Mouse (Mus musculus) urinary bladder, postnatal 14 days (tissue): ENCODE results near the gene Rad51b.

Source experiments
- DNase-seq: peaks from one replicate; pipeline ENCODE4 v3.0.0; 2021; ENCODE audit warnings: low spot score

Gene Rad51b

DNA sequence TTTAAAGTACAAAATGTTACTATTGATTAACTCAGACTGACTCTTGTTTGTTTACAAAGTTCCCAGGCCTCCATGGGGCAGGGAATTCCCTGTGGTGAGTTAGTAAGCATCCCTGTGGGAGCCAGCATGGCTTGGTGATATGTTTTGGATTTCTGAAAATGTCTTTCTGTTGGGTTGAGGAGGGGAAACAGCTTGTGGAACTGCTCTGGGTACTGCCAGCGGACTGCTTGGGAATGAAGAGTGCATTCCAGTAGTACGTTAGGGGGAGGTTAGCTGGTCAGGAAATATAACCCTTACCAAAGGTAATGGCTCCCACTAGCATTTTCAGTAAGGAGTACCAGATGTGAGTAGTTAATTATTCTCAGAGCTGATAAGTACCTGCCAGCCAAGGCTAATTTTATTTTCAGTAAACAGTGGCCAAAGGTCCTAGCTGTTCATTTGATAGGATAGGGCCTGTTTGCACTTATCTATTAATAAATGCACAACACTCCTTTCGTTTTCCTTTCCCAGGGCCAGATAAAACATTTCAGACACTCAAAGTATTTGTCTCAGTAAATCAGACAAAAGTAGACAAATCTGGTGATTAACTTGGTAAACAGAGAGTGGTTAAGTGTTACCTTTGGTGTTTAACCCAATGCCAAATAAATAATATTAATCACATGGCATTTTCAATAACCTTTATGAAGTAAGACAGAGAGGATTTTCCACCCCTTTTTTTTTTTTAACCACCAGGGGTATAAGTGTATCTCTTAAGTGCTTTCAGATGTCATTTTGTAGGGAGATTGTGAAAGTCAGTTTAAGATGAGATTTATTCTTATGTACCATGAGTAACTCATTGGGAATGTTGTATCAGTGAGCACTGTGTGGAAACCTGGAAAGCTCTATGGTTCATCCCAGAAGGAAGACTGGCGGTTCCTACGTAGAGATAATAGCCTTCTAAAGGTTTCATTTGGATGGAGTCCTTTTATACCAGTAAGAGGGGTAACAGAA, 235.0 kb downstream of the Rad51b start:
- no peak for DNase-seq

DNA sequence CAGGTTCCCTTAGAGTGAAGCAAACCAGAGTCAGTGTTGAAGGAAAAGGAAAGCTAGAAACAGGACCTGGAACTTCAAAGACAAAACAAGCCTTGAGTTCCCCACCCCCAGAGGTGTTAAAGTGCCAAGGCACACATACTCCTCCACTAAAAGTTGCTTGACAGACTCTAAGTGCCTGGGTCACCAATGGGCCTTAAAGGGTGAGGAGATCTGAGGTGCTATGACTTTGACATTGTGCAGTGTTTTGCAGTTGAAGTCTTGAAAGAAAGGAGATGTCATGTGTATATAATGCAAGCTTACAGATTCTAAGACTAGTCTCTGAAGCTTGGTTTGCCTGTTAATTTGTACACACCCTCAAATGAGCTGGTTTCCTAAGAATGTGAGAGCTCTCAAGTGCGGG, 237.7 kb downstream of the Rad51b start:
- no peak for DNase-seq

DNA sequence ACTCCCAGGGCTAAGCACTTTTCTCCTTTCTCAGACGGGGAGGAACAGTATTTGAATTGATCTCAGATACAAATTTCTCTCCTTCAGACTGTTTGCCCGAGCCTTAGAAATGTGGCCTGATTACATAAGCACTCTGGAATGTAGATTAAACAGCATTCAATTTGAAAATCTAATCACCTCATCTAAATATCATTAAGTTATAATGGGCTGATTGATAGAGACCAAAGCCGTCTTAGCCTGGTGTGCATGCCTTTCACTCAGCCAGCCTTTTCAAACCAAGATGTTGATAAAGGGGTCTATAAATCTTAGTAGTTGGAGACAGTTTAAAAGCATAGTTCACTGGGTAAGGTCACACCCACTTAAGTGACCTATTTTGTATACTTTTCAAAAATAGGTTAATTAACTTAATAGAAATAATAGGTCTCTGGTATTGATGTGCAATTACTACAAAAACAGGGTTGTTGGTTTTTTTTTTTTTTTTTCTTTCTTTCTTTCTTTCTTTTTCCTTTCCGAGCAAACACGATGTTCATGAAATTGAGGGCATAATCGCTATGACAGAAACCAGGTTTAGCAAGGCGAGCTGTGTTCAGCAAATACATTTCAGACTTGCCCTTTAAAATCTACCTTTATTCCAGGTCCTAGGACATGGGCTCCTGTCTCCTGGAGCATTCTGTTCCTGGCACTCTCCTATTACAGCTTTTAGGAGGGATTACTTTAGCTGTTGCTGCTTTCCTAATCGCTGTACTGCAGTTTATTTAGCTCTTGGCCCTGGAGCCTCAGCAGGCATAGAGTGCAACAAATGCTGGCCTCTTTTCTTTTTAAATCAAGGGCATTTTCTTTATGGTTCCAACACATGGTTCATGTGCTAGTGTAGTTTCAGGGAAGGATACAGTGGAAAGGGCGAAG, 238.7 kb downstream of the Rad51b start:
- DNase-seq, result no peak

DNA sequence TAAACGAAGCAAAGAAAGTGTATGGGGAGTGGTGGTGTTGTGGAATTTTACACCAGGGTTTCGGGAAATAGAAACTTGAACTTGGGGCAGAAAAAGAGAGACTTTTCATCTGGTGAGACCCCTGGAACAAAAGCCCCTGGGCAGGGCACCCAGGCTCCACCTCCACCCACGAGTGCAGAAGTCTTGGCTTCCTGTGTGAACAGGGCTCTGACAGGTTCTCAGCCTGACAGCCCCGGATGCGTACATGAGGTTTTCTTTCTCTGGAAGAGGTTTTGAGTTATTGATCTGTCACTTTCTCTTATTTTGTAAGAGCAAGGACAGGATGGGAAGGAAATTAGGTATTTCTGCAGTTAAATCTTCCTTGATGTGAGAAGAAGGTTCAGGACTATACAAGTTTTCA, 243.1 kb downstream of the Rad51b start:
- DNase-seq, result no peak

DNA sequence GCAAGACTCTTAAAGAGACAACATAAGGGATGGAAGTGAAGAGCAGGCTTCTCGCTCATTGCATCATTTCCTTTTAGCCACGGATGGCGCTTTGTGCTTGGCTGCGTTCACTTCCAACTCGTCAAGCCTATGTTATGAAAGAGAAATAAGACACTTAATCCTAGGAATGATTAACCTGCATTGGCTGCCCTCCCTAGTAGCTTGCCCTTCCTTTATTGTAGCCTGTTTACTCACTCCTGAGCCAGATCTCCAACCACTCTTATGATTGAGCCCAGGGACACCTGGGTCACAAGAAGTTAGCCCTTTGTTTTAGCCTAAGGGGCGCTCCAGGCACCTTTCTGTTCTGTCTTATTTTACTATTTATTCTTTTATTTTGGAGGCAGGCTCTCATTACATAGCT, 244.5 kb downstream of the Rad51b start:
- DNase-seq, result no peak

DNA sequence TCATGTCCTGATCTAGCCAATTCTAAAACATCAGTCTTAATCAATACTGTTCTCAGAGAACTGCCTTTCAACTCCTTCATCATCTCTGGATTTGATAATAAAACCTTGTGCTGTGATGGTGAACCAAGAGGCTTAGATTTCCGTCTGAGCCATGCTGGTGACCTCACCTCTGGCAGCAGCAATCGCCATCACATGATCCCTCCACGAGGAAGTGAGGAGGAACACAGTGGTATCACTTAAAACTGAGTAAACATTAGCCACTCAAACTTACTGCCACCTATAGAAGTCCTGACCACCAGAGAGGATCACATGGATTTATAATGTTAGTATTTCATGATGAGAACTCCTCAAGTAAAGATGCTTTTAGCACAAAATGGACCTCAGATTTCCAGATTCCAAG, 248.0 kb downstream of the Rad51b start:
- no peak for DNase-seq

DNA sequence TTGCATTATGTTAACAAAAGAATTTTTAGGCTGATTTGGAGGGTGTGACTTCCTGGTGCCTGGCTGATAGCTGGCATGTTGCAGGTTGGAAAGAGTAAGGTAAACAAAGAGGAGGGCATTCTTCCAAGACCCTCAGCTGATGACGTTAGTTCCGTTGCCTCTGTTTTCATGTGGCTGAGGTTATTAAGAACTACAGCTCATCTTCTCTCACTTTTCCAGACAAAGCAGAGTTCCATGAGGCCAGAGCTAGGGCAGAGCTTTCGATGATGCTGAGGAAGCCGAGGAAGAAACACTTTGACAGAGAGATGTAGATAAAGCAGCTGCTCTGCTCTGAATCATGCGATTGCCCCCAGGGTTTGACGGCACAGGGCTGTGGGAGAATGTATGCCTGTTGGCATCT, 250.5 kb downstream of the Rad51b start:
- no peak for DNase-seq

DNA sequence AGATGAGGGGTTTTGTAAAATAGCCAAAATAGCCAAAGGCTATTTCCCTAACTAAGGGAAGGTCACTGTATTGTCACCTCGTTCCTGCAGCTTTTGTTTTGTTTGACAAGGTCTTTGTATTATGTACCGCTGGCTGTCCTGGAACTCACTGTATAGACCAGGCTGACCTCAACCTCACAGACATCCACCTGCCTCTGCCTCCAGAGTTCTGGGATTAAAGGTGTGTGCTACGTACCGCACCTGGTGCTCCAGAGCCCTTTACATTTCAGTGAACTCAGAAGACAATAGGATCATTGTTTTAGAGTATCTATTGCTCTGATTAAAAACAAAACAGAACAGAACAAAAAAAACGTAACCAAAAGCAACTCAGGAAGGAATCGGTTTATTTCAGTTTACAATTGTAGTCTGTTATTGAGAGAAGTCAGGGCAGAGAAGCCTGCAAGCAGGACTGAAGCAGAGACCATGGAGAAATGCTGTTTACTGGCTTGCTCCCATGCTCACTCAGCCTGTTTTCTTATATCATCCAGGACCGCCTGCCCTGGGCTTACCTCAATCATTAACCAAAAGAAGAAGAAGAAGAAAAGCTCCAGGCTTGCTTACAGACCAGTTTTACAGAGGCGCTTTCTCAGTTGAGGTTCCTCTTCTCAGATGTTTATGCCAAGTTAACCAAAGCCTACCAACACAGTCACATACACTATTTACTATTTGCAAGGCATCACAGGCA, 251.7 kb downstream of the Rad51b start:
- no peak for DNase-seq

DNA sequence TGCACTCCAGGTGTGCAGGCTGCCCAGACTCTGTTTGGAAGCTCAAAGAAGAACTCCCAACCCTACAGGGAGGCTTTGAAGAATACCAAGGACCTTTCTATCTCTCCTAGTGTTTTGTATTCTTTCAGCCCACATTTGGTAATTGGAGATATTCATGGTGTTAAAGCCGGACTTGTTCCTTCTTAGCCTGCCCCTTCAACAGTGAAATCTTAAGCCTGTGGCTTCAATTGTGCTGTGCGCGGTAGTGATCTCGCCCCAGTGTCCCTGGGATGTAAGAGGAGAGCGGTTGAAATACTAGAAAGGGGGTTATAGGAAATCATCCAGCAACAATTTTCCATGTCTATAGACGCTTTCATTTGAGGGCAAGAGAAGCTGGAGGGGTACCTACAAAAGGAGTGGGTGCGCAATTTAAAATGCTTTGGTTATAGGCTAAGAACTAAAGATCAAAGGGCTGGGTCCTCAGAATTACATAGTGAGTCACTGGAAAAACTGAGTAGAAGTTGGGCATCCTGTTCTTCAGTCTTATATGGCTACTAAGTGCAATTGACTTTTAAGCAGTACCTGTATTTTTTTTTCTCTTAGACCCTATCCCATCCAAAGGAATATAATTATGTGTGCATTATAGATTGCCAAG, 253.1 kb downstream of the Rad51b start:
- DNase-seq, result no peak

DNA sequence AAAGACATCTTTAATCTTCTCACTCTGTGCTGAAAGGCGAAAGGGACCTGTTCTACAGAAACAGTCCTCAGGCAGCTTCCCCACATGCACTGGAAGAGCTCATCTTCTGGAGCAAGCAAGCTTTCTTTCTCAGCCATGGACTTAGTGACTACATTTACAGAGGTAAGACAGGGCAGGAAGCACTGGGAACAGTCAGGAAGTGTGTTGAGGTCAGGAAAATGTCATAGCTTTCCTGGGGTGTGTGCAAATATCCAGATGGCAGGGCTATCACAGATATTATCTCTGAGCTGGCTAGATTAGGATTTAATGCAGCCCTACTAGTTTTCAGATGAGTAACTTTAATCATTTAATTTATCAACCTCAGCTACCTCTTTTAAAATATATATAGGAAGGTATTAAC, 254.2 kb downstream of the Rad51b start:
- DNase-seq, result no peak

DNA sequence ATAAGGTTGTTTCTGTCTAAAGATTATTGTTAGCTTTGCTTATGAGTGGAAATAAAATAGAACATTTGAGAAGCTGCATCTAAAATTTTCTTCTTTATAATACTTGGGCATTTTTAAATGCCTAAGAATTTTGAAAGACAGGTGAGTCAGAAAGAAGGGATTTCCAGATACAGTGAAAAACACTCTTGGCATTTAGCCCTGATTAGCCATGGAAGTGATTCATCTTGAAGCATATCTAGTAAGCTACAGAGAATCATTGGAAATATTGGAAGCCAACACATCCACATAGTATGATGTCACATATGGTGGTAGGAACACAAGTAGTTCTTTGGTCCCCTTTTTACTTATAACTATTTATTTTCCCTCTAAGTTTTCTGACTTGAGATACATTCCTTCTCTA, 256.0 kb downstream of the Rad51b start:
- DNase-seq, result no peak

DNA sequence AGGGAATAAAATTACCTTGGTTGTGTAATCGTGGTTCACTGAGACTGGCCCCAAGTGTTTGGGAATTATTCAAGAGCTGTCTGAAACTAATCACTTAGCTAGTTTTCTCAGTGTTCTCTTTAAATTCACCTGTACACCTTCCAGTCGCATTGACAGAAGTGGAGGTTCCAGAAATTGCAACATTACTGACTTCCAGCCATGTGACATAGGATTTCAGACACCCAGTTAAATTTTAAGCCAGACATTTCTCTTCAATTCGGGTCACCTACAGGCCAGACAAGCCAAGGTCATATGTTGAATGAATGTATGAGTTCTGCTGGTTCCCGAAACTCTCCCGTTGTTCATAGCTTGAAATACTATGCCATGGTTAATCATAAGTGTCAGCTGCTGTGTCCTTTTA, 260.8 kb downstream of the Rad51b start:
- DNase-seq, result no peak

DNA sequence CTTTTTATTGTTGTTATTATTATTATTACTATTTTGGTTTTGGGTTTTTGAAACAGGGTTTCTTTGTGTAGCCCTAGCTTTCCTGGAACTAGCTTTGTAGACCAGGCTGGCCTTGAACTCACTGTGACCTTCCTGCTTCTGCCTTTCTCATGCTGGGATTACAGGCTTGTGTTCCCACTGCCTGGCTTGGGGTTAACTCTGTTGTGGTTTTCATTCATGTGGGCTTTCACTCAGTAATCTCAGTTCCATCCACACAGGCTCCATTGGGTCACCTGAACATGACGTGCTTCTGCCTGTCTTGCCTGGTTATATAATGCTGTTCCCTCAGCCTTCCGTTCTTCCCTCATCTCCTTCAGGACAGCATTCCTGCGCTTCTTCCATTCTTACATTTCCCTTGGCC, 261.6 kb downstream of the Rad51b start:
- no peak for DNase-seq

DNA sequence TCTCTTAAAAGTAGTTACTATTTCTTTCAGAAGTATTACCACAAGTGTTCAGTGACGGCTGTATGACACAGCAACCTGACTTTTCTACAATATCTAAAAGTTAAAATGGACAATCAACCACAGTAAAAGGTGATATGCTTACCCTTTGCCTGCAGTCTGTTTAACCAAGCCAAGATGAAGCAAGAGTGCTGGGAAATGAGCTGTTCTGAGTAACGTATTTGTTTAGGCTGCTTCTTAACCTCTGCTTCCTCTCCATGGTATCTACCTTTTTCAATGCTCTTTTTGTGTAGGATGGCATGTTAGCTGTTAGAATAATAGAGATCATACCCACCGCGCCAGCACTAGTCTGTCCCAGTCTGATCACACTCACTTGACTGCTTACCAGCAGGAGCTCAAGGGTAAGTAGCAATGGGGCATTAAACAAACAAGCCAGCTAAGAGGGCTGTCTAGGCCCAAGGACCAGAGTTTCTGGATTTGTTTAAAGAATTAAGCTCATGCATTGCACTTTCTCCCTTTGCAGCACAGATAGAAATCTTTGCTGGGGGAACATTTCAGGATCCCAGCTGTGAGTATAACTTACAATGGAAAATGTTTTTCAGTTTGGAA, 262.4 kb downstream of the Rad51b start:
- DNase-seq, result no peak

DNA sequence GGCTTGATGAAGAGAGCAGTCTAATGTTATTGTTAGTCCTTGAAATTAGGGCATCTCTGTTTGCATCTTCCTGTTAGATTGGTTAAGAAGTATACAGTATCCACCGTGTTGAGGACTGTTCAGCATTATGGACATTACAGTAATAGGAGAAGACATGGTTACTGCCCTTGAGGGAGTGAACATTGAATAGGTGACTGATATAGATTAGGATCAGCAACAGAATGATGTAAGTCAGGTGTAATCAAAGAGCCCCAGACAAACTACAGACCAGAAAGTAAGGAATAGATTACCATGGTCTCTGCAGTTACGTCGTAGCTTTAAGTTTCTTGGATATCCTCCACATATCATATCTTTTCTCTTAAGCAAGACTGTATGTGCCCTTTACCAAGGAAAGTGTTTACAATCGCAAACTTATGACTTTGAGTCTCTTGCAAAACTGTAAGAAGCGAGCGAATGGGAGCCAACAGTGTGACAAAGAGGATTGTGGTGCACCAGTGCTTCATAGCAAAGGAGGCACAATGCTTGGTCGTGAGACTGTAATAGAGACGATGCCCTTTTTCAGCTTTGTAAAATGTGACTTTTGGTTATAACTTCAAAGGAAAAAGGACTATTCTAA, 263.1 kb downstream of the Rad51b start:
- DNase-seq, result no peak

DNA sequence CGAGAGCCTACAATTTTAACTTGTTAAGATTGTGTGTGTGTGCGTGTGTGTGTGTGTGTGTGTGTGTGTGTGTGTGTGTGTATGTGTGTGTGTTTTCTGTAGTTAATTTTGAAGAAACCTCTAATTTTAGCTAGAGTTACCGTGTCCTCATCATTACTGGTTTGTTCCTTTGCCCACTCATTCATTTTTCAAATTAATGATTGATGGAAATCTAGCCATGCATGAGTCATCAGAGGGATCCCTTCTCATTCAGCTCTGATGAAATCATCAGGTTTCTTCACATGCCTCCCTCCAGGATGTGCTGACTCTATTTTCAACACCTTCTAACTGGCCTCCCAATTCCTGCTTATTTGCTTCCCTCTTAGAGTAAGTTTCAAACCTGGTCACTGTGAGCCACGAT, 263.8 kb downstream of the Rad51b start:
- DNase-seq, result no peak

DNA sequence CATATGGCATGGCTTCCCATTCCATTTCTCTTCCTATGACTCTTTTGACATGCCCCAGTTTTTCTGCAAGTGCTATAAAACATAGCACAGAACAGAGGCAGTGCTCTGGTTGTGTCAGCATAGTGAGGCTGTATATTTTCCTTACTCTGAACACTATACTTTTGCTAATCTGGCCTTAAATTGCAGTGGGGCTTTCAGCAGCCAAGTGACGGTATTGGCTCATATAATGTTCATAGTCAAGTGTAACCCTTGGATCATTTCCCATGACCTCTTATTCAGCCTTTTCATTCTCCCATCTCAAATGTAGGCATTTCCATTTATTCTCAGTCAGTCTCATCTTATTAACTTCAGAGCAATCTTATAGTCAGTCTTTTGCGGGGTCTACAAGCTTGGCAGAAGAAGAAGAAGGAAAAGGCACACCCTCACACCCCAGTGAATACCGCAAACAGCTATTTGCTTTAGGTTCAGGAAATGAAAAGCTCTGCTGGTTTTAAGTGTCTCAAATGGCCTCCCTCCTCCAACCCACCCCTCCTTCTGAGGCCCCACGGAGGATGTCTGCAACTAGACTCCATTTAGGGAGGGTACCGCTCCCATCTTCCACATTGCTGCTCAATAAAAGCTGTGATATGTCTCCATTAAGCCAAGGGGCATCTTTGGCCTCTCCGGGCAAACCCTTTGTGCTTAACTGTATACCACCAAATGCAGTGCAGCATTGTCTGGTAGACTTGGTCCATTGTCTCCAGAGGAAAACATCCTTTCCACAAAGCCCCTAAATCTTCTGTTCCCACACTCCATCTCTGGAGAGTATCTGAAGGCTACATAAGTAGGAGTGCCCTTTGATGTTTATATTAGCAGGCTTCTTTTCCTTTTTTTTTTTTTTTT, 277.3 kb downstream of the Rad51b start:
- DNase-seq, result no peak

DNA sequence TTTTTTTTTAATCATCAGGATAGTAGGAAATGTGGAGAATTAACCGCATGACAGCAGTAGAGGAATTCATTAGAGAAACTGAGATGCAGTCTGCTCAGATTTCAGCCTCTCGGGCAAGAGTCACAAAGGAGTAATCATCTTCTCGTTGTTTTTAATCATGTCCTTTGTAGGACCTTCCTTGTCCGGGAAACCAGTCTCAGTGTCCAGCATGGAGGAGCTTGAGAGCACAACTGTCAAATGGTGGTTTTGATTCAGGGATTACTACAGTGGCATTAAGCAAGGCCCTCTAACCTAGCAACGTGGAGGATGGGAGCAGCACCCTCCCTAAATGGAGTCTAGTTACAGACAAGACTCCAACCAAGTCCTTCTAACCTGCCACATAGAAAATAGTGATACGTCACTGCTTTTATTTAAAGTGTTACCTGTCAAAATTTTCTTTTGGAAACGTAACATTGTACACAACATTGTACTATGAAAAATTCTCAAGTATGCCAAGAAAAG, 278.0 kb downstream of the Rad51b start:
- DNase-seq, result no peak

DNA sequence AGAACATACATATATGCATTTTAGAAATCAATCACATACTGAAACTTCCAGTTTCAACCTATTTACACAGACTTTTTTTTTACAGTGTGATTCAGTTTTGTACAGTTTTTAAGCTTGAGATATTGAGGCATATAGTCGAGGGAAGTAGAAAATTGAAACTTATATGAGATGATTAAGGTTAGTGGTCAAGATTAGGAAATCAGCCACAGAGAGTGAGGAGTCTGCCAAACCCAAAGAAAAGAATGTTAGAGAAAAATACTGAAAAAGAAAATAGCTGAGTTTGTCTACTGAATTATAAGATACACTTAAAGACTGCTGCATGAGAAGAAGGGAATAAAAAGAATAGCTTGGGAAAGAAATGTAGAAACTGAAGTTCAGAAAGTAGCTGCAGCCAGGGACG, 280.4 kb downstream of the Rad51b start:
- DNase-seq, result no peak
